Mouse (Mus musculus): Measurements from ENCODE around the gene Pcsk4. TPM values are rescaled to one million over a fixed set of nuclear protein-coding genes. Genes with fewer than 3 reads are reported as not detected.

Pcsk4 gene
- polyA plus RNA-seq, 1 experiment: 15.1 TPM

DNA sequence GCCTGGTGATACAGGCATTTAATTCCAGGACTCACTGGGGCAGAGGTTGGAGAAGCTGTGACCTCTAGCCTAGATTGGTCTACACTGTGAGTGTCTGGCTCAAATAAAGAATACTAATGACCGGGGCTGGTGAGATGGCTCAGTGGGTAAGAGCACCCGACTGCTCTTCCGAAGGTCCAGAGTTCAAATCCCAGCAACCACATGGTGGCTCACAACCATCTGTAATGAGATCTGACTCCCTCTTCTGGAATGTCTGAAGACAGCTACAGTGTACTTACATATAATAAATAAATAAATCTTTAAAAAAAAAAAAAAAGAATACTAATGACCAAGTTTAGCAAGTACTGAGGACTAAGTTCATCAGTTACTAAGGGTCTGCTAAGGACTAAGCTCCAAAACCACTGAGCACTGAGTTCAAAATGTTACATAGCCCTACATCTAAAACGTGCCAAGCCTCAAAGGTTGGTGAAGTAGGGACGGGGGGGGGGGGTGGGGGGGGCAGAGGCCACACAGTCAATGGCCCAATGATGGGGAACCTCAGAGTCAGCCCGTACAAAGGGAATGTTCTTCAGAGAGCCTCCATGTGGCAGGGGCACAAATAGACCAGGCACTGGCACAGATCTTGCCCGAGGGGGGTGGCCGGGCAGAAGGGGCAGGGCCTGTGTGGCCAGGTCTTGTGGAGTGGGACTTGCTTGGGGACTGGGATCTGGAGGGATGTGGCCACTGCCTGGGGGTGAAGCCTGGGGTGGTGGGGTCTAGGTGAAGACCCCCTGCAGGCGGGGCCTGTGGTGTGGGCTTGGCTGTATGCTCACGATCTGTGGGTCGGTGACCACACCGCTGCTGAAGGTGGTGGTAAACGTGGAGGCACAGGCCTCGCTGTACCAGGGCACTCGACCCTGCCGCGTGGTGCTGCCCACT, 4.9 kb downstream of the Pcsk4 start:
- H3K4me1 ChIP-seq: peaks cover 75% of the 10 kb centered on the region
- no peaks in the 10 kb centered on the region for H3K9me3 ChIP-seq
- peak overlapping the region; percentile 100 for H3K4me3 ChIP-seq (replicated peaks)

DNA sequence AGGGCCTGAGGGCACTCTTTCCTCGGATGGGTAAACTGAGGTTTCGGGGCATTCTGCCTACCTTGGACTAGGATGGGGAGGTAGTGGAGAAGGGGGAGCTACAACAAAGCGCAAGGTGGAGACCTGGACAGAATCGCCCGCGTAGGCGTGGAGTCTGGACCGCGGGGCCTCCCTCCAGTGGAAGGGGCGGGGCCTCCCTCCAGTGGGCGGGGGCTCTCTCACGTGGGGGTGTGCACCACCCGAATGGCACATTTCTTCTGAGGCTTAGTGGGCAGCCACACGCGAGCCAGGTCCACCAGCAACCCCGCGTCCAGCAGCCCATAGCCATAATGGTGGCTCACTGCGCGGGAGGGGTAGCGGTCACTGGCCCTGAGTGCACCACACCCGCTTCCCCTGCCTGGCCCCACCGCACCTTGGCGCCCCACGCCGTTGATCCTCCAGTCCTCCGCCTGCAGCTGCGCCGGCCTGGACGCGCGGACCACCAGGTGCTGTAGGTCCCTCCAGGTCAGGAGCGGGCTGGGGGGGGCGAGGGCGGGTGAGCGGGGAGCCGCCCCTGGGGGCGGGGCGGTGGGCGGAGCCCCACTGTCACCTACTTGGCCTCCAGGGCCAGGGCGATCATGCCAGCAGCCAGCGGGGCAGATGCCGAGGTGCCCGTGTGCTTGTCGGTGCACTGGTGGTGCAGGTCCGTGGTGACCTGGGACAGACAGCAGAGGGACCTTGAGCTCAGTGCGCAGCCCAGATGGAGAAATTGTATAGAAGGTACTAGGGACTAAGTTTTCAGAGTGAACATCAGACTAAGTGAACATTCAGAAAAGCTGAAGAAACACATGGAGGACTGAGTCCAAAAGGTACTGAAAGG, 5.8 kb downstream of the Pcsk4 start:
- Histone ChIP-seq H3K36me3 (replicated peaks; ENCODE audit: low read length) (peaks cover 11% of the 10 kb centered on the region), H3K4me3 (replicated peaks) (peak overlapping the region; percentile 100), H3K9me3 (no peaks in the 10 kb centered on the region), H3K27me3 (replicated peaks) (peaks cover 2% of the 10 kb centered on the region), H3K4me1 (peaks cover 75% of the 10 kb centered on the region)
- no peak for TF ChIP-seq FLI1 (IDR thresholded peaks at IDR 0.05; ENCODE audit: low read length)
- TF ChIP-seq GATA1 (IDR thresholded peaks at IDR 0.05; ENCODE audit: borderline replicate concordance, low read length): no peak

More for the DNA sequence above, 4.9 kb downstream of the Pcsk4 start:
- Histone ChIP-seq H3K27me3 (replicated peaks) (peaks cover 2% of the 10 kb centered on the region), H3K36me3 (replicated peaks; ENCODE audit: low read length) (peaks cover 2% of the 10 kb centered on the region)
- TF ChIP-seq FLI1 (IDR thresholded peaks at IDR 0.05; ENCODE audit: low read length) (no peak), GATA1 (IDR thresholded peaks at IDR 0.05; ENCODE audit: borderline replicate concordance, low read length) (no peak)

DNA sequence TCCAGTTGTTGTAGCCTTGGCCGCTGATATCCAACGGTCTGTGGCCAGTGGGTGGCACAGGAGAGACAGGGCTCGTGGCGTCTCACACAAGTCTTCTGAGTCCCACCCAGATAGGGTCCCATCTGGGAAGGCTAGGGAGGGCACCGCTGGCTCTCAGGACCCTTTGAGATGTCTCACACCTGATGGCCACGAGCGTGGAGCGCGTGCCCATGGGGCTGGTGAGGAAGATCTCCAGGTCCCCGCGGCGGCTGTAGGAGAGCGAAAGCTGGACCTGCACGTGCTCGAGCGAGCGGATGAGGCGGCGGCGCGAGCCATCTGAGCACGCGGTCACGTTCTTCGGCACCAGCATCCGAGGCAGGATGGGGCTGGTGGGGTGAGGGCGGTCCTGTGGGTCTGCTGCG, 6.5 kb downstream of the Pcsk4 start:
- no peaks in the 10 kb centered on the region for H3K9me3 ChIP-seq
- H3K4me1 ChIP-seq: peaks cover 75% of the 10 kb centered on the region
- peaks cover 18% of the 10 kb centered on the region for H3K36me3 ChIP-seq (replicated peaks; ENCODE audit: low read length)
- H3K4me3 ChIP-seq (replicated peaks): peak overlapping the region; percentile 100
- H3K27me3 ChIP-seq (replicated peaks): peaks cover 2% of the 10 kb centered on the region
- no peak for TF ChIP-seq GATA1 (IDR thresholded peaks at IDR 0.05; ENCODE audit: borderline replicate concordance, low read length)
- TF ChIP-seq FLI1 (IDR thresholded peaks at IDR 0.05; ENCODE audit: low read length): no peak

GRCm38 (mm10) chr10:80321670-80322581, 7.4 kb downstream of the Pcsk4 start:
- H3K4me1 ChIP-seq: peaks cover 79% of the 10 kb centered on the region
- H3K36me3 ChIP-seq (replicated peaks; ENCODE audit: low read length): peaks cover 27% of the 10 kb centered on the region
- TF ChIP-seq FLI1 (IDR thresholded peaks at IDR 0.05; ENCODE audit: low read length) (no peak), GATA1 (IDR thresholded peaks at IDR 0.05; ENCODE audit: borderline replicate concordance, low read length) (no peak)
- no peaks in the 10 kb centered on the region for H3K27me3 ChIP-seq (replicated peaks)
- peak overlapping the region; percentile 100 for H3K4me3 ChIP-seq (replicated peaks)
- no peaks in the 10 kb centered on the region for H3K9me3 ChIP-seq

DNA sequence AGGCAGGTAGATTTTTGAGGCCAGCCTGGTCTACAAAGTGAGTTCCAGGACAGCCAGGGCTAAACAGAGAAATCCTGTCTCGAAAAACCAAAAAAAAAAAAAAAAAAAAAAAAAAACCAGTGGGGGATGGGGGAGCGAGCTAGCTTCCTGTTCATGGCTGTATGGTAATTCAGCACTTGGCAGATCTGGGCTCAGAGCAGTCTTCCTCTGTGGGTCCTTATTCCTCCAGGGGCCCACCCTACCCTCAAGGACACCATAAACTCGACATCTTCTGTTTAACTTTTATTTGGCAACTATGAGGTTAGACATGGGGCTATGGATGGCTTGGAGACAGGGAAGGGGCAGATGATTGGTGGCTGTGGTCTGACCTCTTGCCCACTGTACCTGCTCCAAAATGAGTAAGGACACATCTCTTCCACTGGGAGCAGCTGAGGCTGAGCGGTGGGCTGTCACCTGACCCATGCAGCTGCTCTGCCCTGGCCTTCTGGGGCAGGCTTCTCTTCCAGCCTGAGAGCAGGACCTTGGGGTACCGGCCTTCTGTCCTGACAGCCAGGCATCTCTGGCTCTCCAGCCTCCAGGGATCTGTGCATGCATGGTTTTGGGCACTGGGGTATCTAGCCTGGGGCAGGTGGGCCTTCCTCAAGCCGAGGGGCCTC, 8.2 kb downstream of the Pcsk4 start:
- no peak for TF ChIP-seq GATA1 (IDR thresholded peaks at IDR 0.05; ENCODE audit: borderline replicate concordance, low read length)
- TF ChIP-seq FLI1 (IDR thresholded peaks at IDR 0.05; ENCODE audit: low read length): no peak
- Histone ChIP-seq H3K4me3 (replicated peaks) (peak overlapping the region; percentile 100), H3K9me3 (no peaks in the 10 kb centered on the region), H3K36me3 (replicated peaks; ENCODE audit: low read length) (peaks cover 34% of the 10 kb centered on the region), H3K27me3 (replicated peaks) (peaks cover 1% of the 10 kb centered on the region), H3K4me1 (peaks cover 87% of the 10 kb centered on the region)

- Histone ChIP-seq H3K36me3 (replicated peaks; ENCODE audit: low read length) (peaks cover 41% of the 10 kb centered on the region), H3K4me1 (peaks cover 92% of the 10 kb centered on the region), H3K4me3 (replicated peaks) (peak within 1 kb of the TSS; percentile 100), H3K9me3 (no peaks in the 10 kb centered on the region), H3K27me3 (replicated peaks) (peaks cover 8% of the 10 kb centered on the region)
- TF ChIP-seq GATA1 (IDR thresholded peaks at IDR 0.05; ENCODE audit: borderline replicate concordance, low read length) (no peak), FLI1 (IDR thresholded peaks at IDR 0.05; ENCODE audit: low read length) (peak; percentile 95; the same call in 1 of the 2 replicates)
These were observed 8.9 kb downstream of the Pcsk4 start, which contains the start of gene 2310011J03Rik for GRCm38 (mm10) chr10:80320340-80320760. Gene 2310011J03Rik (minus strand): TSS chr10:80320537.

- peaks cover 41% of the 10 kb centered on the region for H3K27me3 ChIP-seq (replicated peaks)
- peak overlapping the region; percentile 82 for H3K4me3 ChIP-seq (replicated peaks)
- TF ChIP-seq FLI1 (IDR thresholded peaks at IDR 0.05; ENCODE audit: low read length) (no peak), GATA1 (IDR thresholded peaks at IDR 0.05; ENCODE audit: borderline replicate concordance, low read length) (no peak)
- peaks cover 91% of the 10 kb centered on the region for H3K4me1 ChIP-seq
- H3K36me3 ChIP-seq (replicated peaks; ENCODE audit: low read length): peaks cover 57% of the 10 kb centered on the region
- H3K9me3 ChIP-seq: peaks cover 16% of the 10 kb centered on the region; the same call in 1 of the 2 replicates
These were observed 12.3 kb downstream of the Pcsk4 start for GRCm38 (mm10) chr10:80317011-80317410.

DNA sequence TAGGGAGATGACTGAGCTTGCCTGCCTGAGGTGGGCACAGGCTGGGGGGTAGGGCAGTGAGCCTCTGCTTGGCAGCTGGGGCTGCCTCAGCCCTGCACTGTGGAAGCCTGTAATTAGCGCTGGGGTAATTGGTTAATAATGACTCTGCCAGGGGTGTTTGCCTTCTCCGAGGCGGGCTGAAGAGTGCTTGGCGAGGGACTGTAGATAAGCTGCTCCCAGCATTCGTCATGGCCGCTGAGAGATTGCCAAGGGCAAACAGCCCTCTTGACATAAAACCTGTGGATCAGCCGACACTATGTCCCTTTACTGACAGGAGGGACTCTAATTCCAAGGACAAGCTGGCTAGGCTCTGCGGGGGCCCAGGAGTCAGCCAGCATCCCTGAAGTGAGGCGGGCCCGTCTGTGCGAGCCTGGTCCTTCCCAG, 12.9 kb downstream of the Pcsk4 start:
- Histone ChIP-seq H3K36me3 (replicated peaks; ENCODE audit: low read length) (peaks cover 63% of the 10 kb centered on the region), H3K27me3 (replicated peaks) (peaks cover 47% of the 10 kb centered on the region), H3K4me1 (peaks cover 85% of the 10 kb centered on the region), H3K4me3 (replicated peaks) (no peak overlapping the region), H3K9me3 (peaks cover 18% of the 10 kb centered on the region; the same call in 1 of the 2 replicates)
- no peak for TF ChIP-seq FLI1 (IDR thresholded peaks at IDR 0.05; ENCODE audit: low read length)
- no peak for TF ChIP-seq GATA1 (IDR thresholded peaks at IDR 0.05; ENCODE audit: borderline replicate concordance, low read length)

Data from megakaryocyte, embryonic 14.5 days (primary cell).